Mouse (Mus musculus) cerebellum, adult 2 months (tissue): ENCODE measurements around the gene Rnf220.

Source experiments
- CTCF ChIP-seq: fragments of 200-500 bp; IDR thresholded peaks from 2 replicates; pipeline ENCODE4 v1.5.1; 2011; ENCODE audit warnings: low read depth, mild to moderate bottlenecking, control low read depth, low read length, moderate library complexity, borderline replicate concordance; ENCODE audit not compliant: insufficient read depth
- POLR2A ChIP-seq: fragments of 200-500 bp; IDR thresholded peaks from 2 replicates; pipeline ENCODE4 v1.6.1; 2011; ENCODE audit warnings: low read length, control low read depth, borderline replicate concordance; ENCODE audit not compliant: insufficient read depth

DNA sequence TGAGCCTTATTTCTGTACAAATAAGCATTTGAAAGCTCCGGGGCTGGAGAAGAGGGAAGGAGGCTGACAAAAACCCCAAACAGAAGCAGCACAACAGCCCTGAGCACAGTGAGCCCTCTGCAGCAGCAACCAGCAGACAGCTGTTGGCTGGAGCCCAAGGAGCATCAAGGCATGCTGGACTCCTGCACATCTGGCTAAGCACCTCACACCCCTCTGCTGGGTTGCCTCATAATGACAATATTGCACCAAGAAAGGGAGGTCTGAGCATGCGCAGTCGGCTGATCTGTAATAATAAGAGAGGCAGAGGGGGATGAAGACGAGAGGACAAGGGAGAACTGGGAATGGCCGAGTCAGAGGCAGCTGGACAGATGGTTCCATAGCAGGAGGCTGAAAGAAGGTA lies 19.5 kb downstream of the Rnf220 start:
- TF ChIP-seq POLR2A = no peak
- TF ChIP-seq CTCF = no peak
